In the genomic region with DNA sequence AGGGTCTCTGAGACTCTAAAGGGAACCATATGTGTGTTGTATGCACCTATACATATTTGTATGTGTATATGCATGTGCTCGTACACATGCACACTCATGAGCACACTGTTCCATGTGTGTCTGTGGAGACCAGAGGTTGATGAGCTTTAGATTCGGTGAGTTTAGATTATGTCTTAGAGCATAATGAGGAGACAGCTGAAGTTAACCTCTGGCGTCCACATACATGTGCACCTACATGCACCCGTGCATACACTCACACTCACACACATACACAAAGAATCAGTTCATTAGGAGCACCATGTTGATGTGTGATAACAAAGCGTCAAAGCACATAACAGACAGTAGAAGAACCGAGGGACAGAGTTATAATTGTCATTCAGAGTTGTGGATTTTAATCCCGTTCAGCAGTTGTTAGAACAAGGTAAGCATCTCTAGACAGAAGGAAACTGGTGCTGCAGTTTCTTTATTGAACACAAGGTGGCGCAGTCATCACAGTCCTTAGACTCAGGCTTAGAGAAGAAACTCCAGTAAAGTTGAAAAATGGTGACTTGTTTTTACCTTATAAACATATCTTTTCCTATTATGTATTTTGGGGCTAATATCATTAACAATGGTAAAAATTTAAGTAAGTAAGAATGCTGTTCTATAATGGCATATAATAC, we compare ENCODE assay signal across 9 mouse cellular contexts. TPM values are rescaled to one million over a fixed set of nuclear protein-coding genes. Genes with fewer than 3 reads are reported as not detected.
A peak's percentile ranks its signal among the peaks of the same experiment; 100 is the strongest.
DNase-seq lines count a peak whose midpoint lies in the region; ATAC-seq lines count a peak whose summit lies in the region.
"Had no signal": no experiment of that assay in that cellular context is flagged by ENCODE, and none has a peak within 500 bp of the region (broad histone marks: within the 10 kb centered on the region; RNA-seq: fewer than 3 reads in every experiment).

No protein-coding gene starts in this region.

- intact Hi-C loops in heart, postnatal 36 days (cut with DNase I): loop anchor here (2.0 to 10.0 kb wide), 3 partner anchors 221 to 1417 kb away; a partner anchor contains a TSS

- peak; percentile 88 for ATAC-seq in CD4-positive, CD25-positive, alpha-beta regulatory T cell, adult 4 months

- peak; percentile 53 for DNase-seq in T-cell, adult 2 months (ENCODE audit: low spot score)
- peak; percentile 91 for DNase-seq in embryo, embryonic 10.5 days (ENCODE audit: low spot score)
- peak; percentile 44 to 72 for DNase-seq in heart, postnatal 36 days
- DNase-seq in layer of hippocampus, adult 11-12 months (ENCODE audit: low spot score): peak; percentile 77
- peak; percentile 26 to 33 for DNase-seq in lung, adult 18-20 months
- peak; percentile 28 for DNase-seq in ovary, postnatal 36 days (ENCODE audit: low spot score)
- DNase-seq in urinary bladder, postnatal 36 days (ENCODE audit: low spot score in 2 of 2): peak; percentile 37 to 42

RNA-seq across cellular contexts. Expression of a gene that starts 5.7 kb away (rescaled TPM):
- polyA plus RNA-seq in CD4-positive, CD25-positive, alpha-beta regulatory T cell, adult 4 months (2017; shearing (Covaris generic)): 10 to 100 TPM; 23.7 to 25.6 TPM
- total RNA-seq in heart, postnatal 36 days (2021): 10 to 100 TPM; 27.7 to 31.4 TPM

RNA-seq across cellular contexts. Expression of a gene that starts 12.2 kb away (rescaled TPM):
- polyA plus RNA-seq in CD4-positive, CD25-positive, alpha-beta regulatory T cell, adult 4 months (2017; shearing (Covaris generic)): not detected
- total RNA-seq in heart, postnatal 36 days (2021): not detected
- polyA plus RNA-seq: gonadal fat pad, adult 2 months had no signal

Comparison
In these comparisons a context has a peak if more than half of its experiments do, and no peak if none do; other contexts are left out.
1. Peak in every context shown above with its lines: DNase-seq and ATAC-seq.
2. DNase-seq: peak in every context shown above with its lines; median percentile 91 in embryo, embryonic 10.5 days; 77 in layer of hippocampus, adult 11-12 months; 58 in heart, postnatal 36 days; 53 in T-cell, adult 2 months; 40 in urinary bladder, postnatal 36 days; 30 in lung, adult 18-20 months; 28 in ovary, postnatal 36 days.